Mouse (Mus musculus) lung, adult 2 months (tissue): ENCODE measurements around the gene 1700012B07Rik. TPM values are rescaled to one million over a fixed set of nuclear protein-coding genes. Genes with fewer than 3 reads are reported as not detected.

Experiments
- DNase-seq: peaks from one replicate; pipeline ENCODE4 v3.0.0; 2022
- H3K4me1 ChIP-seq: fragments of 200-500 bp; 2 replicates; pipeline ENCODE4 v1.6.1; 2011; ENCODE audit warnings: low read length; ENCODE audit not compliant: control insufficient read depth, insufficient read depth
- H3K4me3 ChIP-seq: fragments of 200-500 bp; replicated peaks from 2 replicates; pipeline ENCODE3; 2011; ENCODE audit warnings: low read depth, mild to moderate bottlenecking, control low read depth, low read length; ENCODE audit errors: extremely low read depth
- CTCF ChIP-seq: fragments of 200-500 bp; IDR thresholded peaks from 2 replicates; pipeline ENCODE4 v1.5.1; 2011; ENCODE audit warnings: mild to moderate bottlenecking, low read length, control low read depth; ENCODE audit not compliant: insufficient read depth
- POLR2A ChIP-seq: fragments of 200-500 bp; IDR thresholded peaks from 2 replicates; pipeline ENCODE4 v1.6.1; 2011; ENCODE audit warnings: low read depth, mild to moderate bottlenecking, control low read depth, low read length, borderline replicate concordance; ENCODE audit errors: extremely low read depth
- WGBS: fragments of 180-500 bp; shearing (Covaris S2); methylation state at CpG from one replicate; pipeline ENCODE4 v1.1.7; 2018; 5-methylcytosine and 5-hydroxymethylcytosine counted together
- polyA plus RNA-seq: library from polyadenylated mRNA; depleted of rRNA; stranded (reverse); fragments of >200 nt; gene quantifications from 2 replicates; pipeline ENCODE4 v1.2.3, GENCODE M21; 2012; rRNA removed

The 1700012B07Rik gene
- 0.12 and 0.26 TPM in 2 replicates for polyA plus RNA-seq

DNA sequence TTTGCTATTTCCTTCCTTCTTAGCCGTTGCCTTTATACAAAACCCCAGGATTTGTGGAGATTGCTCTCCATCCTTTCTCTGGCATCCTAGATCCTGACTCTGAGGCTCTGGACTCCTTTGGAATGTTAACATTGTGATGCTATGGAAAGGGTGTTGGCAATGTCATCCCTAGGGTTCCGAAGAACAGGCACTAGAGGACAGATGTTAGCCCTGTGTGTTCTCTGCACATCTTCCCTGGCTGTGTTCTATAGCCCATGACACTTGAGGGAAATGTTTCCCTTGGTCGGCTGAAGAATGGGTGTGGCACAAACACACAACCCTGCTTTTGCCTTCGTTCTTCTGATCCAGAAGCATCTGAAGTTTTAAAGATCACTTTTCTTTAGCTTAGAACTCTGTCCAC lies at the start of gene 1700012B07Rik:
TSS of gene 1700012B07Rik (minus strand) at position 101 of the 400 bp plus-strand sequence.
- Histone ChIP-seq H3K4me3 (no peak within 1 kb of the TSS), H3K4me1 (no peaks in the 10 kb centered on the region)
- DNase-seq, result no peak
- 83% methylated on average over 4 of the region's 4 CpGs for WGBS
- TF ChIP-seq POLR2A (no peak), CTCF (no peak)

GRCm38 (mm10) chr11:109876767-109877166 lies 48.9 kb upstream of the 1700012B07Rik start:
- Histone ChIP-seq H3K4me1 (no peaks in the 10 kb centered on the region), H3K4me3 (no peak overlapping the region)
- TF ChIP-seq POLR2A (no peak), CTCF (no peak)
- DNase-seq, result no peak
- WGBS, result 76% methylated on average over 9 of the region's 9 CpGs

GRCm38 (mm10) chr11:109875834-109876233 lies 48.0 kb upstream of the 1700012B07Rik start:
- 54% methylated on average over 3 of the region's 3 CpGs for WGBS
- no peaks in the 10 kb centered on the region for H3K4me1 ChIP-seq
- no peak overlapping the region for H3K4me3 ChIP-seq
- no peak for DNase-seq
- TF ChIP-seq POLR2A (no peak), CTCF (no peak)

GRCm38 (mm10) chr11:109875525-109875802 lies 47.6 kb upstream of the 1700012B07Rik start:
- H3K4me3 ChIP-seq, result no peak overlapping the region
- TF ChIP-seq POLR2A (no peak), CTCF (no peak)
- 60% methylated on average over 1 of the region's 1 CpGs for WGBS
- no peaks in the 10 kb centered on the region for H3K4me1 ChIP-seq
- no peak for DNase-seq

GRCm38 (mm10) chr11:109874651-109875524 lies 47.0 kb upstream of the 1700012B07Rik start:
- Histone ChIP-seq H3K4me1 (no peaks in the 10 kb centered on the region), H3K4me3 (no peak overlapping the region)
- TF ChIP-seq CTCF (no peak), POLR2A (no peak)
- DNase-seq, result no peak
- 81% methylated on average over 11 of the region's 11 CpGs for WGBS

DNA sequence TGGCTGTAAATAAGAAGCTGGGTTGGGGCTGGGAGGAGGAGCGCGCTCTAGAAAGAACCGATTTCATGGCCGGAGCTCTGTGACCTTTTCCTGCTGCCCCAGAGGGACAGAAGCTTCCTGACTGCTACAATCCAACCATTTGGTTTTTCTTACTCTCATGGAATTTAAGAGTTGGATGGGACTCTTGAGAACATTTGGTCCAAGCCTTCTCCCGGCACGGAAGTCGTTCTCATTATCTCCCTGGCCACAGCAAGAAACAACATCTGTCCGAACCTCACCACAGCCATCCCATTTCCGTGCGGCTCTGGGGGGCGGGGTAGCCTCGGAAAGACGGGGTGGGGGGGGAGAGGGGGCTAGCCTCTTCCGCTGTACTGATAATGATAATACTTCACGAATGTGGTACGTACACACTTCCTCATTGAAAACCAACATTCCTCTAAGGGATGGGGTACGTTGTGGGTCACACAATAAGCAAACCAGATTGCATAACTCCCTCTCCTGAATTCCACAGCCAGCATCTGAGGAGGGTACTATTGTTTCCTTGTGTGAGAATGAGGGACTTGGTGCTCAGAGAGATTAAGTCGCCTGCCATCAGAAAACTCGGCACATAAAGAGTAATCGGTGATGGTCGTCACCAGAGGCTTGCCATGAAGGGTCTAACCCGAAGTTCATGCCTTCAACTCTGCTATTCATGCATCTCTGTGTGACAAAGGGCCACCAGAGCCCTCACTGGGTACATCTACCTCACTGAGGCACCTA lies 46.2 kb upstream of the 1700012B07Rik start:
- TF ChIP-seq POLR2A (no peak), CTCF (no peak)
- no peaks in the 10 kb centered on the region for H3K4me1 ChIP-seq
- no peak for DNase-seq
- 64% methylated on average over 22 of the region's 22 CpGs for WGBS
- H3K4me3 ChIP-seq, result no peak overlapping the region

- DNase-seq, result no peak
- WGBS, result 37% methylated on average over 9 of the region's 9 CpGs
- Histone ChIP-seq H3K4me3 (no peak overlapping the region), H3K4me1 (no peaks in the 10 kb centered on the region)
- TF ChIP-seq CTCF (no peak), POLR2A (no peak)
These were observed 45.4 kb upstream of the 1700012B07Rik start for GRCm38 (mm10) chr11:109873161-109873775.

- Histone ChIP-seq H3K4me1 (no peaks in the 10 kb centered on the region), H3K4me3 (no peak overlapping the region)
- 54% methylated on average over 3 of the region's 3 CpGs for whole genome bisulfite sequencing
- DNase-seq, result no peak
- TF ChIP-seq POLR2A (no peak), CTCF (no peak)
These were observed 44.8 kb upstream of the 1700012B07Rik start for GRCm38 (mm10) chr11:109872674-109873073.

GRCm38 (mm10) chr11:109872056-109872455 lies 44.2 kb upstream of the 1700012B07Rik start:
- 80% methylated on average over 10 of the region's 10 CpGs for WGBS
- DNase-seq, result no peak
- TF ChIP-seq POLR2A, result no peak
- no peak for TF ChIP-seq CTCF
- Histone ChIP-seq H3K4me3 (no peak overlapping the region), H3K4me1 (no peaks in the 10 kb centered on the region)

DNA sequence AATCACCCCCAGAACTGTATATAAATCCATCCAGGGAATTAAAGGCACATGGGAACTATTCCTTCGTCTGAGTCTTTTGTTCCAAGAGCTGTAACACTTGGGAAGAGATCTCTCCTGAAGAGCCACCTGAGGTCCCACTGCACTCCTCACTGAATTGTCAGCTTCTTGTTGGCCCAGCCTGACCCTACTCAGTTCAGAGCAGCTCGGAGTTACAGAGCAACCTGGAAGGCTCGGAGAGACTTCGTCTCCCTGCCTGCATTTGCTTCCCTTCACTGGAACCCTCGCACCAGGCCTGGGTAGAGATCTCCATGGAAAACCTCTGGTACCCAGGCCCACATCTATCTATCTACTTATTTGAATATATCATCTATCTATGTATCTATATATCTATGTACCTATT lies 40.0 kb upstream of the 1700012B07Rik start:
- WGBS, result 85% methylated on average over 5 of the region's 5 CpGs
- no peak for TF ChIP-seq POLR2A
- TF ChIP-seq CTCF, result no peak
- Histone ChIP-seq H3K4me1 (no peaks in the 10 kb centered on the region), H3K4me3 (no peak overlapping the region)
- DNase-seq, result no peak
